Mouse (Mus musculus) E14TG2a.4 (cell line): ENCODE results near the gene Cox20.

Experiments used
- H3K27me3 ChIP-seq: 2 replicates; pipeline ENCODE4 v1.6.1; 2014; ENCODE audit warnings: low read length, control low read depth; ENCODE audit not compliant: insufficient read depth
- H3K36me3 ChIP-seq: 2 replicates; pipeline ENCODE4 v1.6.1; 2014; ENCODE audit warnings: low read length, control low read depth; ENCODE audit not compliant: insufficient read depth
- H3K4me1 ChIP-seq: replicated peaks from 2 replicates; pipeline ENCODE4 v1.6.1; 2014; ENCODE audit warnings: low read depth, low read length, control low read depth
- H3K4me3 ChIP-seq: replicated peaks from 2 replicates; pipeline ENCODE4 v1.5.1; 2014; ENCODE audit warnings: mild to moderate bottlenecking, low read length
- H3K9me3 ChIP-seq: 2 replicates; pipeline ENCODE4 v1.6.1; 2014; ENCODE audit warnings: low read length, control low read depth
- CTCF ChIP-seq: conservative IDR thresholded peaks from 2 replicates; pipeline ENCODE4 v1.5.1; 2014; ENCODE audit warnings: low read length
- NANOG ChIP-seq: IDR thresholded peaks from 2 replicates; pipeline ENCODE4 v1.6.1; 2014; ENCODE audit warnings: borderline replicate concordance, low read length, mixed read lengths
- POU5F1 ChIP-seq: IDR thresholded peaks from 2 replicates; pipeline ENCODE4 v1.6.1; 2014; ENCODE audit warnings: low read length, borderline replicate concordance

Gene Cox20

GRCm38 (mm10) chr1:178318002-178318388 lies 935 bp upstream of the Cox20 start:
- peaks cover 35% of the 10 kb centered on the region for H3K36me3 ChIP-seq
- TF ChIP-seq POU5F1 (no peak), CTCF (no peak), NANOG (no peak)
- H3K9me3 ChIP-seq, result peaks cover 11% of the 10 kb centered on the region
- H3K27me3 ChIP-seq, result no peaks in the 10 kb centered on the region
- H3K4me1 ChIP-seq, result peaks cover 29% of the 10 kb centered on the region
- peak overlapping the region; percentile 83 for H3K4me3 ChIP-seq

GRCm38 (mm10) chr1:178319295-178320037 lies 536 bp downstream of the Cox20 start:
- peaks cover 11% of the 10 kb centered on the region for H3K9me3 ChIP-seq
- peak overlapping the region; percentile 83 for H3K4me3 ChIP-seq
- H3K36me3 ChIP-seq, result peaks cover 49% of the 10 kb centered on the region
- TF ChIP-seq CTCF, result no peak
- TF ChIP-seq NANOG, result no peak
- TF ChIP-seq POU5F1, result no peak
- no peaks in the 10 kb centered on the region for H3K27me3 ChIP-seq
- peaks cover 37% of the 10 kb centered on the region for H3K4me1 ChIP-seq

- H3K9me3 ChIP-seq, result peaks cover 11% of the 10 kb centered on the region
- peak overlapping the region; percentile 83 for H3K4me3 ChIP-seq
- no peaks in the 10 kb centered on the region for H3K27me3 ChIP-seq
- TF ChIP-seq CTCF, result no peak
- no peak for TF ChIP-seq NANOG
- TF ChIP-seq POU5F1, result no peak
- peaks cover 43% of the 10 kb centered on the region for H3K4me1 ChIP-seq
- peaks cover 56% of the 10 kb centered on the region for H3K36me3 ChIP-seq
These were observed 1.2 kb downstream of the Cox20 start for GRCm38 (mm10) chr1:178320038-178320722.

- Histone ChIP-seq H3K4me1 (peaks cover 43% of the 10 kb centered on the region), H3K27me3 (no peaks in the 10 kb centered on the region), H3K9me3 (peaks cover 11% of the 10 kb centered on the region), H3K36me3 (peaks cover 64% of the 10 kb centered on the region), H3K4me3 (peak overlapping the region; percentile 83; the same call in 1 of the 2 replicates)
- TF ChIP-seq POU5F1, result no peak
- no peak for TF ChIP-seq CTCF
- no peak for TF ChIP-seq NANOG
These were observed 2.0 kb downstream of the Cox20 start for GRCm38 (mm10) chr1:178320723-178321590.

GRCm38 (mm10) chr1:178321730-178322357 lies 2.9 kb downstream of the Cox20 start:
- Histone ChIP-seq H3K9me3 (peaks cover 5% of the 10 kb centered on the region), H3K36me3 (peaks cover 72% of the 10 kb centered on the region), H3K4me1 (peaks cover 48% of the 10 kb centered on the region), H3K27me3 (no peaks in the 10 kb centered on the region), H3K4me3 (no peak overlapping the region)
- TF ChIP-seq NANOG, result no peak
- TF ChIP-seq CTCF, result no peak
- no peak for TF ChIP-seq POU5F1

- H3K9me3 ChIP-seq, result no peaks in the 10 kb centered on the region
- TF ChIP-seq CTCF, result no peak
- TF ChIP-seq POU5F1, result no peak
- no peak for TF ChIP-seq NANOG
These were observed 4.3 kb downstream of the Cox20 start for GRCm38 (mm10) chr1:178323235-178323634.

GRCm38 (mm10) chr1:178324568-178324967 lies 5.6 kb downstream of the Cox20 start:
- TF ChIP-seq NANOG, result no peak
- TF ChIP-seq CTCF, result no peak
- TF ChIP-seq POU5F1, result no peak
- peaks cover 68% of the 10 kb centered on the region for H3K4me1 ChIP-seq

More at GRCm38 (mm10) chr1:178323235-178323634, 4.3 kb downstream of the Cox20 start:
- peaks cover 58% of the 10 kb centered on the region for H3K4me1 ChIP-seq
- no peaks in the 10 kb centered on the region for H3K27me3 ChIP-seq
- H3K4me3 ChIP-seq, result no peak overlapping the region
- peaks cover 86% of the 10 kb centered on the region for H3K36me3 ChIP-seq

GRCm38 (mm10) chr1:178326357-178326756 lies 7.4 kb downstream of the Cox20 start:
- H3K9me3 ChIP-seq, result no peaks in the 10 kb centered on the region
- TF ChIP-seq CTCF, result no peak
- no peak for TF ChIP-seq POU5F1
- no peak for TF ChIP-seq NANOG
- no peaks in the 10 kb centered on the region for H3K27me3 ChIP-seq
- H3K4me3 ChIP-seq, result no peak overlapping the region
- peaks cover 97% of the 10 kb centered on the region for H3K36me3 ChIP-seq
- H3K4me1 ChIP-seq, result peaks cover 61% of the 10 kb centered on the region

More at GRCm38 (mm10) chr1:178324568-178324967, 5.6 kb downstream of the Cox20 start:
- H3K36me3 ChIP-seq, result peaks cover 97% of the 10 kb centered on the region
- no peaks in the 10 kb centered on the region for H3K9me3 ChIP-seq
- no peak overlapping the region for H3K4me3 ChIP-seq
- no peaks in the 10 kb centered on the region for H3K27me3 ChIP-seq
